Mouse (Mus musculus): ENCODE results near the gene Syt1.

DNA sequence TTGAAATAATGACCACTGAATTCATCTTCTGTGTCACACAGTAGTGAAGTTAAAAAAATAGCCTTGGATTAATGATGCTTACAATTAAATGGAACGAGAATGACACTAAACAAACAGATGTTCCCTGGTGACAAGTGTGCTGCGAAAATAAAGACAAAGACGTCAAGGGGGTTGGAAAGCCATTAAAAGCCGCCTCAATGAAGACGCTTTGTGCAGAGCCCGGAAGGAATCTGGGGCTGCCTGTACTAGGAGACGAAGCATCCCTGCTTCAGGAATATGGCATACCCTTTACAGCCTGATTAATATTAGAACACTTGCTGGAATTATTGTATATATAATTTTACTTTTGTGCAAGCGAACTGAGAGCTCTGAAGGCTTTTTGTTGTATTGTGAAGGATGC is 234.0 kb downstream of the Syt1 start:
- no peak for TF ChIP-seq CTCF (IDR thresholded peaks at IDR 0.05; ENCODE audit: extremely low read depth, insufficient read length, insufficient replicate concordance, low read depth, low read length)
- TF ChIP-seq POLR2A (IDR thresholded peaks at IDR 0.05; ENCODE audit: low read depth, low read length) = no peak
